Mouse (Mus musculus) MEL (cell line): Measurements from ENCODE around the gene Gstz1. TPM values are rescaled to one million over a fixed set of nuclear protein-coding genes. Genes with fewer than 3 reads are reported as not detected.
A peak's percentile ranks its signal among the peaks of the same experiment; 100 is the strongest.

ENCODE experiments used
- DNase-seq: peaks from one replicate; pipeline ENCODE4 v3.0.0; 2011; ENCODE audit warnings: low read depth, low spot score
- H3K27ac ChIP-seq: 2 replicates; pipeline ENCODE4 v1.5.1; 2012; ENCODE audit warnings: low read depth, mild to moderate bottlenecking, control low read depth, low read length, moderate library complexity; ENCODE audit not compliant: control insufficient read depth
- H3K27me3 ChIP-seq, 2 experiments: fragments of 150-350 bp in 1 of 2; sonication (generic) in 1 of 2; 2 replicates each; pipeline ENCODE4 v1.6.1; 2012; ENCODE audit warnings: low read length in 2 of 2, mild to moderate bottlenecking in 2 of 2, improper control_type of control experiment in 1 of 2, moderate library complexity in 1 of 2; ENCODE audit not compliant: insufficient read depth in 2 of 2, control insufficient read depth in 1 of 2
- H3K36me3 ChIP-seq, 2 experiments: 2 replicates each; pipeline ENCODE4 v1.6.1; 2012 to 2014; ENCODE audit warnings: low read length in 2 of 2, improper control_type of control experiment in 1 of 2, inconsistent platforms in 1 of 2, mild to moderate bottlenecking in 1 of 2; ENCODE audit not compliant: insufficient read depth in 2 of 2, control insufficient read depth in 1 of 2
- H3K4me1 ChIP-seq, 2 experiments: fragments of 150-350 bp in 1 of 2; sonication (generic) in 1 of 2; 2 replicates each; pipeline ENCODE4 v1.6.1; 2012; ENCODE audit warnings: low read length in 2 of 2, improper control_type of control experiment in 1 of 2, mild to moderate bottlenecking in 1 of 2; ENCODE audit not compliant: insufficient read depth in 2 of 2, control insufficient read depth in 1 of 2
- H3K4me3 ChIP-seq, 2 experiments: fragments of 150-350 bp in 1 of 2; sonication (generic) in 1 of 2; 2 replicates each; pipeline ENCODE4 v1.5.1; 2012; ENCODE audit warnings: low read depth in 2 of 2, low read length in 2 of 2, mild to moderate bottlenecking in 2 of 2, moderate library complexity in 2 of 2, control low read depth in 1 of 2, improper control_type of control experiment in 1 of 2; ENCODE audit not compliant: control insufficient read depth in 1 of 2, insufficient read depth in 1 of 2
- H3K79me2 ChIP-seq: 2 replicates; pipeline ENCODE4 v1.6.1; 2012; ENCODE audit warnings: mild to moderate bottlenecking, low read length, moderate library complexity; ENCODE audit not compliant: control insufficient read depth, poor library complexity, insufficient read depth
- H3K9ac ChIP-seq: 2 replicates; pipeline ENCODE4 v1.6.1; 2012; ENCODE audit warnings: low read depth, mild to moderate bottlenecking, control low read depth, low read length, moderate library complexity; ENCODE audit not compliant: control insufficient read depth, poor library complexity, severe bottlenecking
- H3K9me3 ChIP-seq: fragments of 150-350 bp; sonication (generic); replicated peaks from 2 replicates; pipeline ENCODE4 v1.6.1; 2012; ENCODE audit warnings: mild to moderate bottlenecking, low read length, improper control_type of control experiment, moderate library complexity; ENCODE audit not compliant: insufficient read depth
- BHLHE40 ChIP-seq: IDR thresholded peaks from 2 replicates; pipeline ENCODE4 v1.6.1; 2012; ENCODE audit warnings: low read depth, mild to moderate bottlenecking, inconsistent platforms, low read length, improper control_type of control experiment, borderline replicate concordance
- CHD1 ChIP-seq: IDR thresholded peaks from 2 replicates; pipeline ENCODE4 v1.6.1; 2012; ENCODE audit warnings: low read depth, mild to moderate bottlenecking, inconsistent platforms, low read length, improper control_type of control experiment
- ELF1 ChIP-seq: IDR thresholded peaks from 2 replicates; pipeline ENCODE4 v1.6.1; 2014; ENCODE audit warnings: low read depth, mild to moderate bottlenecking, inconsistent platforms, low read length, improper control_type of control experiment, moderate library complexity
- EP300 ChIP-seq, 2 experiments: IDR thresholded peaks; 2 replicates each; pipeline ENCODE4 v1.6.1; 2011; ENCODE audit warnings: improper control_type of control experiment in 2 of 2, low read length in 2 of 2, low read depth in 1 of 2, mild to moderate bottlenecking in 1 of 2
- ETS1 ChIP-seq: IDR thresholded peaks from 2 replicates; pipeline ENCODE4 v1.6.1; 2012; ENCODE audit warnings: low read depth, mild to moderate bottlenecking, inconsistent platforms, low read length, improper control_type of control experiment, moderate library complexity
- GABPA ChIP-seq: IDR thresholded peaks from 2 replicates; pipeline ENCODE4 v1.6.1; 2012; ENCODE audit warnings: low read depth, mild to moderate bottlenecking, inconsistent platforms, low read length, improper control_type of control experiment, moderate library complexity
- GATA1 ChIP-seq: IDR thresholded peaks from 2 replicates; pipeline ENCODE4 v1.6.1; 2011; ENCODE audit warnings: low read depth, low read length, improper control_type of control experiment
- HCFC1 ChIP-seq: IDR thresholded peaks from 2 replicates; pipeline ENCODE4 v1.6.1; 2012; ENCODE audit warnings: low read depth, mild to moderate bottlenecking, inconsistent platforms, low read length, improper control_type of control experiment, moderate library complexity
- MAFK ChIP-seq: IDR thresholded peaks from 2 replicates; pipeline ENCODE4 v1.6.1; 2011; ENCODE audit warnings: low read depth, mild to moderate bottlenecking, low read length, improper control_type of control experiment, borderline replicate concordance
- MAX ChIP-seq: IDR thresholded peaks from 2 replicates; pipeline ENCODE4 v1.6.1; 2011; ENCODE audit warnings: low read length, improper control_type of control experiment
- MAZ ChIP-seq: IDR thresholded peaks from 2 replicates; pipeline ENCODE4 v1.6.1; 2012; ENCODE audit warnings: low read depth, mild to moderate bottlenecking, inconsistent platforms, low read length, improper control_type of control experiment
- MEF2A ChIP-seq: IDR thresholded peaks from 2 replicates; pipeline ENCODE4 v1.6.1; 2014; ENCODE audit warnings: low read depth, mild to moderate bottlenecking, inconsistent platforms, low read length, improper control_type of control experiment; ENCODE audit not compliant: poor library complexity, insufficient replicate concordance, severe bottlenecking; ENCODE audit errors: extremely low read depth
- MYC ChIP-seq: IDR thresholded peaks from 2 replicates; pipeline ENCODE4 v1.6.1; 2011; ENCODE audit warnings: low read depth, mild to moderate bottlenecking, low read length, improper control_type of control experiment, moderate library complexity
- NELFE ChIP-seq: IDR thresholded peaks from 2 replicates; pipeline ENCODE4 v1.6.1; 2011; ENCODE audit warnings: low read depth, low read length, improper control_type of control experiment
- NRF1 ChIP-seq: IDR thresholded peaks from 2 replicates; pipeline ENCODE4 v1.6.1; 2014; ENCODE audit warnings: low read depth, mild to moderate bottlenecking, inconsistent platforms, low read length, improper control_type of control experiment, moderate library complexity; ENCODE audit not compliant: poor library complexity, insufficient read depth, severe bottlenecking
- POLR2A ChIP-seq, 2 experiments: IDR thresholded peaks; 2 replicates each; pipeline ENCODE4 v1.6.1; 2011 to 2012; ENCODE audit warnings: low read length in 2 of 2, mild to moderate bottlenecking in 2 of 2, control low read depth in 1 of 2, improper control_type of control experiment in 1 of 2, low read depth in 1 of 2, moderate library complexity in 1 of 2; ENCODE audit not compliant: control insufficient read depth in 1 of 2, insufficient read depth in 1 of 2, poor library complexity in 1 of 2
- POLR2AphosphoS5 ChIP-seq: IDR thresholded peaks from 2 replicates; pipeline ENCODE4 v1.6.1; 2012; ENCODE audit warnings: low read depth, borderline replicate concordance, mild to moderate bottlenecking, inconsistent platforms, low read length, moderate library complexity, mixed read lengths
- RCOR1 ChIP-seq: IDR thresholded peaks from 2 replicates; pipeline ENCODE4 v1.6.1; 2012; ENCODE audit warnings: low read depth, mild to moderate bottlenecking, inconsistent platforms, low read length, improper control_type of control experiment
- SIN3A ChIP-seq: IDR thresholded peaks from 2 replicates; pipeline ENCODE4 v1.6.1; 2012; ENCODE audit warnings: low read length, improper control_type of control experiment, inconsistent platforms
- TAL1 ChIP-seq: IDR thresholded peaks from 2 replicates; pipeline ENCODE4 v1.6.1; 2012; ENCODE audit warnings: mild to moderate bottlenecking, inconsistent platforms, low read length, moderate library complexity, mixed read lengths
- TCF12 ChIP-seq: IDR thresholded peaks from 2 replicates; pipeline ENCODE4 v1.6.1; 2014; ENCODE audit warnings: low read depth, mild to moderate bottlenecking, inconsistent platforms, low read length, improper control_type of control experiment, moderate library complexity
- USF2 ChIP-seq, 2 experiments: IDR thresholded peaks; 2 replicates each; pipeline ENCODE4 v1.6.1; 2011 to 2012; ENCODE audit warnings: improper control_type of control experiment in 2 of 2, low read length in 2 of 2, borderline replicate concordance in 1 of 2, inconsistent platforms in 1 of 2, low read depth in 1 of 2, mild to moderate bottlenecking in 1 of 2; ENCODE audit not compliant: insufficient read depth in 1 of 2
- ZC3H11A ChIP-seq: IDR thresholded peaks from 2 replicates; pipeline ENCODE4 v1.6.1; 2012; ENCODE audit warnings: low read depth, mild to moderate bottlenecking, inconsistent platforms, low read length, improper control_type of control experiment
- ZMIZ1 ChIP-seq: IDR thresholded peaks from 2 replicates; pipeline ENCODE4 v1.6.1; 2012; ENCODE audit warnings: low read depth, mild to moderate bottlenecking, inconsistent platforms, low read length, improper control_type of control experiment, moderate library complexity
- polyA plus RNA-seq, 2 experiments: library from polyadenylated mRNA; stranded (reverse) in 1 of 2; unstranded in 1 of 2; fragments of >175 nt in 1 of 2; fragments of >200 nt in 1 of 2; gene quantifications; 2 replicates each; pipeline versions ENCODE4 v1.2.1 to v1.2.4; 2012; ENCODE audit warnings: low replicate concordance in 2 of 2, low read depth in 1 of 2; ENCODE audit not compliant: insufficient read length in 2 of 2, insufficient read depth in 1 of 2, missing spikeins in 1 of 2
- total RNA-seq: library from RNA; depleted of rRNA; stranded (reverse); fragments of 300-350 nt; gene quantifications from 2 replicates; pipeline ENCODE4 v1.2.3, GENCODE M21; 2012

Gene Gstz1
- total and polyA plus RNA-seq, 3 experiments, result 18.0 to 33.3 TPM; not detected in 1

- peaks cover 0 to 31% of the 10 kb centered on the region in 2 experiments; a peak in 2 of 4 replicates for H3K36me3 ChIP-seq
These were observed 13.3 kb downstream of the Gstz1 start for GRCm38 (mm10) chr12:87160310-87160709.

GRCm38 (mm10) chr12:87160815-87161214 is 13.8 kb downstream of the Gstz1 start:
- peak overlapping the region; percentile 90 for H3K27ac ChIP-seq
- H3K9ac ChIP-seq, result peak overlapping the region; percentile 48; the same call in 1 of the 2 replicates
- no peaks in the 10 kb centered on the region for H3K9me3 ChIP-seq
- H3K4me3 ChIP-seq, result peak overlapping the region in 1 of 2 experiments; percentile 20; a peak in 2 of 4 replicates
- TF ChIP-seq MAZ (peak; percentile 77; the same call in 1 of the 2 replicates), BHLHE40 (no peak), NRF1 (no peak), POLR2A (IDR thresholded peaks at IDR 0.05; ENCODE audit: control insufficient read depth in 1 of 2, insufficient read depth in 1 of 2, low read depth in 1 of 2, low read length in 2 of 2, poor library complexity in 1 of 2) (no peak), USF2 (IDR thresholded peaks at IDR 0.05; ENCODE audit: borderline replicate concordance in 1 of 2, insufficient read depth in 1 of 2, low read depth in 1 of 2, low read length in 2 of 2) (no peak), ZC3H11A (no peak), EP300 (IDR thresholded peaks at IDR 0.05; ENCODE audit: low read depth in 1 of 2, low read length in 2 of 2) (peak; percentile 74 to 93), MEF2A (peak; percentile 81; the same call in 1 of the 2 replicates), TAL1 (peak; percentile 81), TCF12 (peak; percentile 92), POLR2AphosphoS5 (no peak), MAFK (0 out of 2 replicates have a peak, but pooled peaks have one; percentile 70), NELFE (no peak), MYC (no peak), ZMIZ1 (no peak), GABPA (peak; percentile 79), SIN3A (peak; percentile 61), GATA1 (peak; percentile 76), CHD1 (no peak), RCOR1 (peak; percentile 67), MAX (peak; percentile 12; the same call in 1 of the 2 replicates), ETS1 (peak; percentile 96), ELF1 (0 out of 2 replicates have a peak, but pooled peaks have one; percentile 31), HCFC1 (peak; percentile 39; the same call in 1 of the 2 replicates)
- peak; percentile 95 for DNase-seq
- H3K27me3 ChIP-seq, result no peaks in the 10 kb centered on the region
- peaks cover 25 to 32% of the 10 kb centered on the region in 2 experiments for H3K4me1 ChIP-seq
- no peaks in the 10 kb centered on the region for H3K79me2 ChIP-seq
- peaks cover 0 to 31% of the 10 kb centered on the region in 2 experiments; a peak in 2 of 4 replicates for H3K36me3 ChIP-seq

More at GRCm38 (mm10) chr12:87160310-87160709, 13.3 kb downstream of the Gstz1 start:
- peak; percentile 56 for DNase-seq
- peak; percentile 52 for TF ChIP-seq TAL1
- TF ChIP-seq ELF1, result no peak
- Histone ChIP-seq H3K4me1 (peaks cover 25 to 32% of the 10 kb centered on the region in 2 experiments), H3K9ac (peak overlapping the region; percentile 15; the same call in 1 of the 2 replicates), H3K9me3 (no peaks in the 10 kb centered on the region), H3K79me2 (no peaks in the 10 kb centered on the region), H3K27me3 (no peaks in the 10 kb centered on the region), H3K4me3 (peak overlapping the region in 1 of 2 experiments; percentile 20; a peak in 2 of 4 replicates), H3K27ac (peak overlapping the region; percentile 72)
